Mouse (Mus musculus) stomach, postnatal 0 days (tissue): ENCODE measurements at regions not wholly inside any gene's neighbourhood (a gene's known extent, or its start where the extent isn't known, plus 50 kb on each side); places are given as distances from the start of the nearest gene placed in this dataset.

Experiments used
- CTCF ChIP-seq: IDR thresholded peaks from 2 replicates; pipeline ENCODE4 v1.5.1; 2016; ENCODE audit warnings: antibody characterized with exemption, low read depth, mild to moderate bottlenecking, moderate library complexity
- EP300 ChIP-seq: optimal IDR thresholded peaks from 2 replicates; pipeline ENCODE3; 2016; ENCODE audit warnings: antibody characterized with exemption

GRCm38 (mm10) chr16:51650100-51650499 lies 380.9 kb upstream of the Cblb start:
- TF ChIP-seq CTCF: no peak
- TF ChIP-seq EP300: no peak
